Mouse (Mus musculus): ENCODE data around the gene Cpz. TPM values are rescaled to one million over a fixed set of nuclear protein-coding genes. Genes with fewer than 3 reads are reported as not detected.

Cpz gene
- total and polyA plus RNA-seq, 3 experiments, result 0.10 TPM; not detected in 2

- Histone ChIP-seq H3K9me3 (replicated peaks; ENCODE audit: insufficient read depth, low read length) (0 out of 2 replicates have a peak, but pooled peaks cover 1% of the 10 kb centered on the region), H3K27ac (ENCODE audit: control insufficient read depth, low read depth, low read length) (no peak overlapping the region), H3K79me2 (ENCODE audit: control insufficient read depth, insufficient read depth, low read length, poor library complexity) (no peaks in the 10 kb centered on the region), H3K4me3 (ENCODE audit: control insufficient read depth in 1 of 2, insufficient read depth in 1 of 2, low read depth in 2 of 2, low read length in 2 of 2) (no peak overlapping the region), H3K27me3 (ENCODE audit: control insufficient read depth in 1 of 2, insufficient read depth in 2 of 2, low read length in 2 of 2) (no peaks in the 10 kb centered on the region), H3K36me3 (ENCODE audit: control insufficient read depth in 1 of 2, insufficient read depth in 2 of 2, low read length in 2 of 2) (no peaks in the 10 kb centered on the region), H3K9ac (ENCODE audit: control insufficient read depth, low read depth, low read length, poor library complexity, severe bottlenecking) (no peak overlapping the region), H3K4me1 (ENCODE audit: control insufficient read depth in 1 of 2, insufficient read depth in 2 of 2, low read length in 2 of 2) (no peaks in the 10 kb centered on the region)
- no peak for DNase-seq (ENCODE audit: low read depth, low spot score)
- TF ChIP-seq USF2 (IDR thresholded peaks at IDR 0.05; ENCODE audit: borderline replicate concordance in 1 of 2, insufficient read depth in 1 of 2, low read depth in 1 of 2, low read length in 2 of 2) (no peak), SMC3 (IDR thresholded peaks at IDR 0.05; ENCODE audit: low read depth, low read length) (no peak), CTCF (IDR thresholded peaks at IDR 0.05 in 2 of 3, conservative IDR thresholded peaks at IDR 0.05 in 1 of 3; ENCODE audit: control insufficient read depth in 1 of 3, insufficient read depth in 1 of 3, low read depth in 2 of 3, low read length in 3 of 3, poor library complexity in 1 of 3, severe bottlenecking in 1 of 3) (no peak), MYC (IDR thresholded peaks at IDR 0.05; ENCODE audit: low read depth, low read length) (no peak), NRF1 (IDR thresholded peaks at IDR 0.05; ENCODE audit: insufficient read depth, low read depth, low read length, poor library complexity, severe bottlenecking) (no peak), SIN3A (IDR thresholded peaks at IDR 0.05; ENCODE audit: low read length) (no peak), RCOR1 (IDR thresholded peaks at IDR 0.05; ENCODE audit: low read depth, low read length) (no peak)
These were observed 59.4 kb downstream of the Cpz start for GRCm38 (mm10) chr5:35465966-35466635.

DNA sequence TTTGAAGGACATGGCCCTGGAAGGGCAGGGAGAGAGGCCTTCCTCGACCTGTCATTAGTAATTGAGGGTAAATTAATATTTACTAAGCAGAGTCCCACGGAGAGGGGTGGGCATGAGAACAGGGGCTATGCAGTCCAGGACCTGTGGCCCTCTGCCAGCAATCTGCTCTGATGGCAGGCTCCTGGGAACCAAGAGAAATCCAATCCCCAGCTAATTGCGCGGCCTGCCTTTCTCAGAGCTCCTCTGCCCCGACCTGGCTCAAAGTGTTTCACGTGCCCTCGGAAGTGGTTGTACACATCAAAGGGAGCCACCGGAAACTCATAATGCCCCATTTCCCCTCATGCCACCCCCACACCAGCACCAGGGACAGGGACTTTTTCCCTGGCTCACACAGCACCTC, 63.4 kb downstream of the Cpz start:
- no peaks in the 10 kb centered on the region for H3K27me3 ChIP-seq (ENCODE audit: control insufficient read depth in 1 of 2, insufficient read depth in 2 of 2, low read length in 2 of 2)
- no peak overlapping the region for H3K9ac ChIP-seq (ENCODE audit: control insufficient read depth, low read depth, low read length, poor library complexity, severe bottlenecking)
- H3K4me3 ChIP-seq (ENCODE audit: control insufficient read depth in 1 of 2, insufficient read depth in 1 of 2, low read depth in 2 of 2, low read length in 2 of 2), result no peak overlapping the region
- H3K4me1 ChIP-seq (ENCODE audit: control insufficient read depth in 1 of 2, insufficient read depth in 2 of 2, low read length in 2 of 2), result no peaks in the 10 kb centered on the region
- no peak overlapping the region for H3K27ac ChIP-seq (ENCODE audit: control insufficient read depth, low read depth, low read length)
- no peak for DNase-seq (ENCODE audit: low read depth, low spot score)
- H3K9me3 ChIP-seq (replicated peaks; ENCODE audit: insufficient read depth, low read length), result no peaks in the 10 kb centered on the region
- H3K36me3 ChIP-seq (ENCODE audit: control insufficient read depth in 1 of 2, insufficient read depth in 2 of 2, low read length in 2 of 2), result no peaks in the 10 kb centered on the region
- TF ChIP-seq MXI1 (IDR thresholded peaks at IDR 0.05; ENCODE audit: low read depth, low read length) (no peak), JUND (IDR thresholded peaks at IDR 0.05; ENCODE audit: low read depth, low read length) (no peak), POLR2A (IDR thresholded peaks at IDR 0.05; ENCODE audit: control insufficient read depth in 1 of 2, insufficient read depth in 1 of 2, low read depth in 1 of 2, low read length in 2 of 2, poor library complexity in 1 of 2) (no peak), POLR2AphosphoS2 (IDR thresholded peaks at IDR 0.05; ENCODE audit: low read length) (no peak), CHD2 (IDR thresholded peaks at IDR 0.05; ENCODE audit: low read length) (no peak), MAX (IDR thresholded peaks at IDR 0.05; ENCODE audit: low read length) (no peak), ZMIZ1 (IDR thresholded peaks at IDR 0.05; ENCODE audit: low read depth, low read length) (no peak), TCF12 (IDR thresholded peaks at IDR 0.05; ENCODE audit: low read depth, low read length) (no peak), MYC (IDR thresholded peaks at IDR 0.05; ENCODE audit: low read depth, low read length) (no peak), POLR2AphosphoS5 (IDR thresholded peaks at IDR 0.05; ENCODE audit: borderline replicate concordance, low read depth, low read length) (no peak), MAZ (IDR thresholded peaks at IDR 0.05; ENCODE audit: low read depth, low read length) (no peak), NELFE (IDR thresholded peaks at IDR 0.05; ENCODE audit: low read depth, low read length) (no peak), GABPA (IDR thresholded peaks at IDR 0.05; ENCODE audit: low read depth, low read length) (no peak)
- H3K79me2 ChIP-seq (ENCODE audit: control insufficient read depth, insufficient read depth, low read length, poor library complexity), result no peaks in the 10 kb centered on the region

Data from MEL (cell line).